Mouse (Mus musculus) MEL (cell line): ENCODE results near the gene Kctd13.

Experiments
- CTCF ChIP-seq, 3 experiments: IDR thresholded peaks in 2 of 3; conservative IDR thresholded peaks in 1 of 3; 2 replicates each; pipeline ENCODE4 v1.5.1; 2011 to 2012; ENCODE audit warnings: low read length in 3 of 3, low read depth in 2 of 3, mild to moderate bottlenecking in 2 of 3, improper control_type of control experiment in 1 of 3, inconsistent platforms in 1 of 3, mixed read lengths in 1 of 3, moderate library complexity in 1 of 3; ENCODE audit not compliant: control insufficient read depth in 1 of 3, insufficient read depth in 1 of 3, poor library complexity in 1 of 3, severe bottlenecking in 1 of 3
- MAX ChIP-seq: IDR thresholded peaks from 2 replicates; pipeline ENCODE4 v1.6.1; 2011; ENCODE audit warnings: low read length, improper control_type of control experiment

DNA sequence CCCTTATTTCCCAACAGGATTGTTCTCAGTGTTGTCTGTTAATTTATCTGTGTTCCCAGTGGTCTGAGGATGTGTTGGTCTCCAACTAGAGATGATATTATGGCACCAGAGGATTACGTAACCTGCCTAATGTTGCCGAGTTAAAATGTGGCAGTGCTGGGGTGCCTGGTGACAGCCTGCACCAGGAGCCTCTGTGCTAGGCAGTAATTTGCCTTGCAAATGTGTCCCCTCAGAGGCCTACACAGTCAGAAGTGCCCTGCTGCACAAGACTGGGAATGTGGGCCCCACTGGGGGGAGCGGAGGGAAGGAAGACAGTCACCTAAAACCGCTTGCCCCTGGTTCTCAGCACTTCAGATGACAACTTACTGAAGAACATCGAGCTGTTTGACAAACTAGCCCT, 13.1 kb downstream of the Kctd13 start:
- TF ChIP-seq MAX (no peak), CTCF (IDR thresholded peaks at IDR 0.05 in 2 of 3, conservative IDR thresholded peaks at IDR 0.05 in 1 of 3; ENCODE audit: control insufficient read depth in 1 of 3, insufficient read depth in 1 of 3, low read depth in 2 of 3, low read length in 3 of 3, poor library complexity in 1 of 3, severe bottlenecking in 1 of 3) (no peak)
